Mouse (Mus musculus) megakaryocyte, embryonic 14.5 days (primary cell): ENCODE data around the gene Zfp947.
"Not testable (repeated sequence)": the region's sequence is repeated elsewhere in the genome, so short reads cannot be mapped to it uniquely, and the experiment has no call there.

ENCODE experiments used
- FLI1 ChIP-seq: IDR thresholded peaks from 2 replicates; pipeline ENCODE4 v1.6.1; 2012; ENCODE audit warnings: low read length, inconsistent platforms, mixed read lengths
- GATA1 ChIP-seq: IDR thresholded peaks from 3 replicates; pipeline ENCODE4 v1.6.1; 2012; ENCODE audit warnings: mixed read lengths, low read length, inconsistent platforms, borderline replicate concordance

DNA sequence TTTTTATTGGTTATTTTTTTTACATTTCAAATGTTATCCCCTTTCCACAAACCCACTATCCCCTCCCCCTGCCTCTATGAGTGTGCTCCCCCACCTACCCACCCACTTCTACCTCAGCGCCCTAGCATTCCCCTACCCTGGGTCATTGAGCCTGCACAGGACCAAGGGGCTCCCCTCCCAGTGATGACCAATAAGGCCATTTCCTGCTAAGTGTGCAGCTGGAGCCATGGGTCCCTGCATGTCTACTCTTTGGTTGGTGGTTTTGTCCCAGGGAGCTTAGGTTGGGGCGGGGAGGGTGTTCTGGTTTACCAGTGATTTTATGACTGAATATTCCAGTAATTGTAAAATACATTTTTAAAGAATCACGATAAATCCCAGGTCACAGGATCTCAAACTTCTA lies 686 bp downstream of the Zfp947 start:
- TF ChIP-seq GATA1, FLI1: not testable (repeated sequence)
